In the genomic region with DNA sequence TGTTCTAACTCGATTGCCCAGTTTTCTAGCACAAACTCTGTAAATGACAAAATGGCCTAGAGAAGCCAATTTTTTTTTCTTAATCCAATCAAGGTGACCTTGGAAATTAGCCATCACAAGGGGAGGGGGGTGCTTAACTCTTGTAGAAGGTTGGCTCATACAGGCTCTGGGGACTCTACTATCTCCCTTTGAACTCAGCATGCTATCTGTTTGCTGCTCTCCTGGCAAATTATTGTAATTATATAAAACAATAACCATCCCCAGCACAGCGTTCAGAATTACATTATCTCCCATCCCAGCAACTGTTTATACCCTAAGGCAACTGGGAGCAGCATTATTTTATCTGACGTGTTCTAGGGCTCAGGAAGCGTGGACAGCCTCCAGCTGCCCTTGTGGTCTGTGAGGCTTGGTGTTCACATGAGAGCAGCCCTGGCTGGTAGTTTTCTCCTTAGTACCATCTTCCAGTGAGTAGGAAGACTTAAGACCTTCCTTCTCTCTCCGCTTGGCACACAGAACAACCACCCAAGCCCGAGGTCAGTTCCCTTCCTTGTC, we compare ENCODE assay signal across 24 mouse cellular contexts. TPM values are rescaled to one million over a fixed set of nuclear protein-coding genes. Genes with fewer than 3 reads are reported as not detected.
DNase-seq lines count a peak whose midpoint lies in the region; ATAC-seq lines count a peak whose summit lies in the region.
"Had no signal": no experiment of that assay in that cellular context is flagged by ENCODE, and none has a peak within 500 bp of the region (broad histone marks: within the 10 kb centered on the region; RNA-seq: fewer than 3 reads in every experiment).

No protein-coding gene starts in this region.

- H3K27ac ChIP-seq in hindbrain, embryonic 13.5 days = peak overlapping the region; percentile 20; the same call in 1 of the 2 replicates
- H3K27ac ChIP-seq in hindbrain, embryonic 16.5 days (ENCODE audit: low read depth, low read length) = no peak overlapping the region
- H3K27ac ChIP-seq: embryonic facial prominence, embryonic 15.5 days; forebrain, embryonic 10.5 days; heart, adult 2 months had no signal

- H3K4me1 ChIP-seq in hindbrain, embryonic 13.5 days (replicated peaks) = peaks cover 4% of the 10 kb centered on the region; the same call in 1 of the 2 replicates
- no peaks in the 10 kb centered on the region for H3K4me1 ChIP-seq in hindbrain, embryonic 16.5 days (ENCODE audit: control insufficient read depth, insufficient read depth, low read depth, low read length)
- H3K4me1 ChIP-seq: embryonic facial prominence, embryonic 15.5 days; forebrain, embryonic 10.5 days; heart, embryonic 12.5 days had no signal

- no peaks in the 10 kb centered on the region for H3K36me3 ChIP-seq in hindbrain, embryonic 13.5 days
- H3K36me3 ChIP-seq in hindbrain, embryonic 16.5 days (ENCODE audit: control insufficient read depth, insufficient read depth, low read length) = no peaks in the 10 kb centered on the region
- H3K36me3 ChIP-seq: embryonic facial prominence, embryonic 15.5 days; forebrain, embryonic 10.5 days; heart, embryonic 12.5 days had no signal

- no peaks in the 10 kb centered on the region for H3K27me3 ChIP-seq in hindbrain, embryonic 13.5 days
- no peaks in the 10 kb centered on the region for H3K27me3 ChIP-seq in hindbrain, embryonic 16.5 days (replicated peaks; ENCODE audit: control insufficient read depth, insufficient read depth, low read length)
- H3K27me3 ChIP-seq: embryonic facial prominence, embryonic 15.5 days; heart, embryonic 12.5 days had no signal

- H3K4me3 ChIP-seq in hindbrain, embryonic 13.5 days = no peak overlapping the region
- H3K4me3 ChIP-seq in hindbrain, embryonic 16.5 days (ENCODE audit: low read length) = no peak overlapping the region
- H3K4me3 ChIP-seq: embryonic facial prominence, embryonic 15.5 days; erythroblast, embryonic 14.5 days; forebrain, embryonic 10.5 days; heart, adult 2 months; heart, embryonic 12.5 days had no signal

- no peaks in the 10 kb centered on the region for H3K9me3 ChIP-seq in hindbrain, embryonic 13.5 days
- H3K9me3 ChIP-seq in hindbrain, embryonic 16.5 days (ENCODE audit: control insufficient read depth, low read length) = no peaks in the 10 kb centered on the region
- H3K9me3 ChIP-seq: embryonic facial prominence, embryonic 15.5 days; forebrain, embryonic 10.5 days; heart, embryonic 12.5 days had no signal

- H3K4me2 ChIP-seq in hindbrain, embryonic 13.5 days = no peak overlapping the region
- no peak overlapping the region for H3K4me2 ChIP-seq in hindbrain, embryonic 16.5 days (ENCODE audit: low read length)
- H3K4me2 ChIP-seq: embryonic facial prominence, embryonic 15.5 days; heart, embryonic 12.5 days had no signal

- DNase-seq in retina, postnatal 1 day = peak; percentile 5
- DNase-seq in retina, embryonic 14.5 days (ENCODE audit: low spot score) = no peak
- DNase-seq in T-cell, adult 2 months (ENCODE audit: low spot score) = no peak
- DNase-seq in cerebellum, adult 9-10 months = no peak
- DNase-seq: adrenal gland, adult 2 months; adrenal gland, postnatal 25 days; cerebellum, adult 11 months; cerebellum, adult 8-10 months; cerebellum, postnatal 25 days; gastrocnemius, postnatal 10 days; heart, adult 2 months; kidney, adult 11 months; kidney, adult 9 months had no signal

- H3K9ac ChIP-seq in hindbrain, embryonic 13.5 days = no peak overlapping the region
- no peak overlapping the region for H3K9ac ChIP-seq in hindbrain, embryonic 16.5 days (ENCODE audit: low read depth, low read length)
- H3K9ac ChIP-seq: embryonic facial prominence, embryonic 15.5 days; heart, embryonic 12.5 days had no signal

- 71% methylated on average over 6 of the region's 6 CpGs for WGBS in hindbrain, embryonic 13.5 days
- WGBS in hindbrain, embryonic 16.5 days = 61% methylated on average over 6 of the region's 6 CpGs

- ATAC-seq in hindbrain, embryonic 13.5 days (ENCODE audit: low FRiP score) = peak; percentile 66; the same call in 1 of the 2 replicates
- no peak for ATAC-seq in hindbrain, embryonic 16.5 days
- peak; percentile 76 for ATAC-seq in common myeloid progenitor, adult 5-6 weeks (replicated peaks; ENCODE audit: low read depth, poor library complexity, severe bottlenecking)
- ATAC-seq: activated CD4-positive, CD25-positive, alpha-beta regulatory T cell, adult 4 months; forebrain, embryonic 14.5 days had no signal

RNA-seq across cellular contexts. Expression of a gene that starts 14.0 kb away (rescaled TPM):
- polyA plus RNA-seq in hindbrain, embryonic 13.5 days (2015; fragmentation: Nextera tagmentation; extraction: Ambion mirVana) = not detected in 2 replicates
- not detected in 2 replicates for polyA plus RNA-seq in hindbrain, embryonic 16.5 days (2015; fragmentation: Nextera tagmentation; extraction: Ambion mirVana)
- total RNA-seq in common myeloid progenitor, adult 5-6 weeks (2017) = 2.8 and 4.2 TPM in 2 replicates
- total RNA-seq: ES-E14 had no signal
- polyA plus RNA-seq: erythroblast, embryonic 14.5 days; forebrain, embryonic 14.5 days; heart, embryonic 12.5 days; hindbrain, embryonic 11.5 days had no signal
